Mouse (Mus musculus) liver, adult 2 months (tissue): ENCODE data around the gene Gm20388.

ENCODE experiments used
- CTCF ChIP-seq: fragments of 200-500 bp; IDR thresholded peaks from 2 replicates; pipeline ENCODE4 v1.5.1; 2011; ENCODE audit warnings: low read depth, low read length, control low read depth
- POLR2A ChIP-seq: fragments of 200-500 bp; IDR thresholded peaks from 2 replicates; pipeline ENCODE4 v1.6.1; 2011; ENCODE audit warnings: low read length, control low read depth; ENCODE audit not compliant: insufficient read depth; ENCODE audit errors: extremely low read depth

DNA sequence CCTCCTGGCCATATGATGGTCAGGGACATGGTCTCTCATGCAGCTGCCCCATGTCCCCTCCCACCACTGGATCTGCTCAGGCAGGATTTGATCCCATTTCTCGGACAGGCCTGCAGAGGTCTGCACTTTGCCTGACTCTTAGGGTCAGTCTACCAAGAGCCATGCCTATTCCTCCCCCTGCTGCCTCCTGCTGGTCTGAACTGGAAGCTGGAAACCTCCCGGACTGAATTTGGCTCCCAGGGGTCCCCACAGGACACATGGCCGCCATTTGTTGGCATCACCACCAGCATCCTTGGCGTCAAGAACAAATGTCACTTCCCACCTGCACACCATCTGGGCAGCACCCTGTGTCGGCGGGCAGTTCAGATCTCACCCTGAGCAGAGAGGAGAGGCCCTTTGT is 1402.8 kb downstream of the Gm20388 start:
- TF ChIP-seq POLR2A: no peak
- peak; percentile 13; the same call in 1 of the 2 replicates for TF ChIP-seq CTCF
